Mouse (Mus musculus) megakaryocyte, adult 5-6 weeks (primary cell): Measurements from ENCODE around the gene Pum1. TPM values are rescaled to one million over a fixed set of nuclear protein-coding genes. Genes with fewer than 3 reads are reported as not detected.

Source experiments
- ATAC-seq: 2 replicates; pipeline ENCODE4 v1.8.0; 2016; ENCODE audit warnings: mild to moderate bottlenecking, inconsistent platforms; ENCODE audit not compliant: poor library complexity, severe bottlenecking
- total RNA-seq, 2 experiments: library from RNA; stranded (forward) in 1 of 2; stranded (reverse) in 1 of 2; fragments of 153-499, 151-499 nt in 1 of 2; fragments of 221-1000, 200-1000 nt in 1 of 2; gene quantifications; 2 replicates each; pipeline versions ENCODE4 v1.2.3 to v1.2.4; 2015 to 2017

Gene Pum1
- total RNA-seq, 2 experiments from 2014 or later, result 31.4 to 37.2 TPM

- no peak for ATAC-seq
Measured at GRCm38 (mm10) chr4:130719348-130719747, 56.2 kb downstream of the Pum1 start.

DNA sequence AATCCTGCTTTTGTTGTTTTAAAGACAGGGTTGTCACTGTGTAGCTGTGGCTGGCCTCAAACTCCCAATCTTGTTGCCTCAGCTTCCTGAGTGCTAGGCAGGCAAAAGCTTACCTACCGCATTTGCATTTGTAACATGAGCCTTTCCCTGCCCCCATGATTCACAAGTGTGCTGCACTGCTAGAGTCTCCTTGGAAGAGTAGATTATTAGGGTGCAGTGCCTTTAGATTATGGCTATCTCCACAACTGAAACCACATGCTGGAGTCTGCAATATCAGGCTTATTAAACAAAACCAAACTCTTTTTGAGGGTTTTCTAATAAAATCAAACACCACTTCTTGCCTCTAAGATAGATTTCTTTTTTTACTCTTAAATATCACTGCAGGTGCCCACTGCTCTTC lies 59.5 kb downstream of the Pum1 start:
- ATAC-seq, result no peak

DNA sequence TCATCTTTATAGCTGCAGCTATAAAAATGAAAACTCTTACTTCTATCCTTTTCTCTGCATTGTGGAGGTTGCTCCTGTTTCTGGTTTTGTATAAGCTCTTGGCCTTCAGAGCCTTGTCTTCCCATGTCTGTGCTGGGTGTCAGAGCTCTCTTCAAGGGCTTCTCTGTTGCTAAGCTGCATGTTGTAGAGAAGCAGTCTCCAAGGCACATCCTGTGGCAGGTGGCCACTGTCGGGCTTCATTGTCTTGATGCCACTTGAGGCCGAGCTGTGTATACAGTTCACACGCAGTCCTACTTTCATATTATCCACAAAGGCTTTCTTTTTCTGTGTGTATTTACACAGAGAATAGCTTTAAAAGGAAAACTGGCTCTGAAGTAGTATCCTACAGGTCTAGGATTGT lies 63.0 kb downstream of the Pum1 start:
- no peak for ATAC-seq

DNA sequence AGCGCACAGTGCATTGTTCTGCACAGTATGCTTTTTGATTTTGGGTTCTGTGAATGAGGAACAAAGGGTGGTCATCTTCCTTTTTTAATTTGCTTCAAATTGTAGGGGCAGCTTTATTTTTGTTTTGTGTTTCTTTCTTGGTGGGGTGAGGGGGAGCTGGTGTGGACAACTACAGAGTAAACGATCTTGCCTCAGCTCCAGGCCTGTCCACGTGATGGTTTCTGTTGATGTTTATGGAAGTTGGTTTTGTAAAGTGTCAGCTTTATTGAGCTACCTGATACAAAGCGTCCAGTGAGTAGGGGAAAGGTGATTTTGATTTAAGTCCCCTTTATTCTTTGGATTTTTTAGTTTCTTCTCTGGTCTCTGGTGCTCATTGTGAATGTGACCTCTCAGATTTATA lies 72.8 kb downstream of the Pum1 start:
- ATAC-seq, result no peak

GRCm38 (mm10) chr4:130738527-130738926 lies 75.4 kb downstream of the Pum1 start:
- peak; percentile 62; the same call in 1 of the 2 replicates for ATAC-seq

GRCm38 (mm10) chr4:130744058-130744457 lies 80.9 kb downstream of the Pum1 start:
- no peak for ATAC-seq

- no peak for ATAC-seq
Measured at GRCm38 (mm10) chr4:130745561-130746306, 82.6 kb downstream of the Pum1 start.

- no peak for ATAC-seq
Measured at GRCm38 (mm10) chr4:130749566-130749965, 86.4 kb downstream of the Pum1 start.

GRCm38 (mm10) chr4:130751966-130752365 lies 88.8 kb downstream of the Pum1 start:
- no peak for ATAC-seq

DNA sequence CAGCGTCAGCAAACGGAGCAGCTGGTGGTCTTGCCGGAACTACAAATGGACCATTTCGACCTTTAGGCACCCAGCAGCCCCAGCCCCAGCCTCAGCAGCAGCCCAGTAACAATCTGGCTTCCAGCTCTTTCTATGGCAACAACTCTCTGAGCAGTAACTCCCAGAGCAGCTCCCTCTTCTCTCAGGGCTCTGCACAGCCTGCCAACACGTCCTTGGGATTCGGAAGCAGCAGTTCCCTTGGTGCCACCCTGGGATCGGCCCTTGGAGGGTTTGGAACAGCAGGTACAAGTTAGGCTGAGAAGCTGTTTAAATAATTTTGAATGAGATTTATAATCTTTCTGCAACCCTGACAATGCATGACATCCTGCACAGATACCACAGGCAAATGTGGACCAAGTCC lies 89.5 kb downstream of the Pum1 start:
- ATAC-seq, result no peak

DNA sequence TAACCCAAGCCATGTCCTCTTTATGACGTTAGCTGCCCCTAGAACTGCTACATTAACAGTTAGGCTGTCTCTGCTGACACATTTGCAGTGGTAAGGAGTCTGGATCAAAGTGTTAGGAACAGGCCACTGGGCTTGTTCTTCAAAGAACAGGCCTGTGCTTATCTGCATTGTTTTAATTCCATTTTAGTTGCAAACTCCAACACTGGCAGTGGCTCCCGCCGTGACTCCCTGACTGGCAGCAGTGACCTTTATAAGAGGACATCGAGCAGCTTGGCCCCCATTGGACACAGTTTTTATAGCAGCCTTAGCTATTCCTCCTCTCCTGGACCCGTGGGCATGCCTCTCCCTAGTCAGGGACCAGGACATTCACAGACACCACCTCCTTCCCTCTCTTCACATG lies 90.6 kb downstream of the Pum1 start:
- no peak for ATAC-seq

GRCm38 (mm10) chr4:130754776-130755175 lies 91.7 kb downstream of the Pum1 start:
- no peak for ATAC-seq

DNA sequence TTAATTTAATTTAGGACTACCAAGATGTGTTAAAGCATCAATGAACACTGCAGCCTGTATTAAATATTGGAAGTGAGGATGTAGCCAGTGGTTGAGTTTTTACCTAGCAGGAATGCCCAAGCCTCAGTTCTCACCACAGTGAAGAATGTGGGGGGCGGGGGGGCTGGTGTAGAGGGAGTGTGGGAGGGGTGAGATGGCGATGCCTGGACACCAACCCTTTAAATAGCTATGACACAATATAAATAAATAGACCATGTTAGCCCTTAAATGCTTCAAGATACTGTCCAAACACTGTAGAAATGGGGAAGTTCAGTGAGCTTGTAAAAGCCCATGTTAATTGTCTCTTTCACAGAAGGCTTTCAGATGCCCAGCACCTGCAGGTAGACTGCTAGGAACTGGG lies 96.8 kb downstream of the Pum1 start:
- no peak for ATAC-seq

- no peak for ATAC-seq
Measured at GRCm38 (mm10) chr4:130761809-130762208, 98.7 kb downstream of the Pum1 start.

GRCm38 (mm10) chr4:130765399-130766160 lies 102.5 kb downstream of the Pum1 start:
- ATAC-seq, result no peak

DNA sequence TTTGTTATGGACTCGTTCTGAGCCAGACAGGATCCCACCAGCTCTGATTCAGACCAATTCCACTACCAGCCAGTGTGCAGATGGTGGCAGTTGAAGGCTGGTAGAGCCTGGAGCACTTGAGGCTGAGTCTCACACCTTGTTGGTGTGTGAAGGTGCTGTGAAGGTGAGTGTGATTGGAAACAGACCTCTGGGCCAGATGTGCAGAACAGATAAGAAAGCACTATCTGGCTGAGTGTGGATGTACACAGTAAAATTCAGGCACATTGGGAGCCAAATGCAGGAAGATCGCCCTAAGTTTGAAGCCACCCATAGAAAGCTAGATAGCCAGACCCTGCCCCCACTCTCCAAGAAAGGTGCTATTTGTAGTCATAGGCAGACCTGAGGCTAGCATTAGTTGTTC lies 103.3 kb downstream of the Pum1 start:
- no peak for ATAC-seq

DNA sequence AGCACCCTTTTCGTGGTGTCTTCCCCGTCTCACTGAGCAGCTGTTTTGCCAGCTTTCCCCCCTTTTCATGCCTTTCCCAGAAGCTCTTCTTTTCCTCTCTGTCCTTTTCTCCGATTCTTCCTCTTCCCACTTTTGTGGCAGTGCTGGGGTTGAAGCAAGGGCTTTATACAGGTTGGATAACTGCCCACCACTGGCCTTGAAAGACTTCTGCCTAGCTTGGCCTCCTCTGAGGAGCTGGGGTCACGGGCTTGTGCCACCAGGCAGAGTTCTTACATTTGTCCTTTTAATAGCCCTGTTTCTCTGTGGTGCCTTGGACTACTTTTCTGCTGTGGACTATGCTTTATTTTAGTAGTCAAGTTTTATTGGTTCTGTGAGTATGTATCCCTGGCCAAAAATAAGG lies 103.8 kb downstream of the Pum1 start:
- no peak for ATAC-seq

GRCm38 (mm10) chr4:130773899-130774298 lies 110.8 kb downstream of the Pum1 start:
- no peak for ATAC-seq

GRCm38 (mm10) chr4:130774822-130775221 lies 111.7 kb downstream of the Pum1 start:
- ATAC-seq, result peak; percentile 35; the same call in 1 of the 2 replicates

- ATAC-seq, result no peak
Measured at GRCm38 (mm10) chr4:130777647-130778046, 114.5 kb downstream of the Pum1 start.

GRCm38 (mm10) chr4:130779037-130779436 lies 115.9 kb downstream of the Pum1 start:
- ATAC-seq, result no peak

DNA sequence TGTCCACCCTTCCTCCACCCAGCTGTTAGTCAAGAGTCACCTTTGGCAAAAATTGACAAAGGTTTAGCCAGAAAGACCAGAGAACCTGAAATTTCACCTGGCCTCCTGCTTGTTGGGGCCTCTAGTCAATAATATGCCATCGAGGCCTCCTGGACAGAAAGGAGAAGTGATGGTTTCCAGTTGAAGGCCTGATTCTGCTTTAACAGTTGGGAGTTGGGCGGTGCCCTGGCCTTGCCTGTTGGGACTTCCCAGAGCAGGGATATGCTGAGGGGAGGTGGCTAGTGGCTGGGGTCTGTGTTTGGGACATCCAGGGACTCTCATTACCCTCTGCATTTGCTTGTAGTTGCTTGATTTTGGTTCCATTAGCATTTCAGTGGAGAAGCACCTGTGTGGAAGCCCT lies 119.4 kb downstream of the Pum1 start:
- ATAC-seq, result peak; percentile 72
